12 mouse cellular contexts compared by ENCODE assay signal in the genomic region with DNA sequence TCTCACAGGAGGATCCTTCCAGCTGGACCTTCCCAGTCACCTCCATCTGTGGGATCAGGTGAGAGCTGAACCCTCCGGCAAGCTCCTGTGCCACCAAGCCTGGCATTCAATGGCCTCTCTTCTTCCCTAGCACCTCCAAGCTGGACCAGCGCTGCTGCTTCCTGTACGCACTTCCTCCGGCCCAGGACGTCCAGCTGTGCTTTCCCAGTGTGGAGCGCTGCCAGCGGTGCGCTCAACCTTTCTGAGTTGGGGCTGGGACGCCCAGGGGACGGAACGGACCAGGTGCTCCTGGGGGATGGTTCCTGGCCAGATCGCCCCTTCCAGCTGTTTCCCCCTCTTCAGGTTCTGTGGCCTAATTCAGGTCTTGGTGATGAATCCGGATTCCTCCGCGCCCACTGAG. TPM values are rescaled to one million over a fixed set of nuclear protein-coding genes. Genes with fewer than 3 reads are reported as not detected.
DNase-seq lines count a peak whose midpoint lies in the region; ATAC-seq and TF ChIP-seq lines count a peak whose summit lies in the region.
"Had no signal": no experiment of that assay in that cellular context is flagged by ENCODE, and none has a peak within 500 bp of the region (broad histone marks: within the 10 kb centered on the region; RNA-seq: fewer than 3 reads in every experiment).

No protein-coding gene starts in this region.

- intact Hi-C loops in heart, adult 2 months (cut with DNase I) = no loop called here

- TF ChIP-seq EP300 in heart, adult 2 months (IDR thresholded peaks at IDR 0.05; ENCODE audit: insufficient read depth, low read depth, low read length) = peak; percentile 90; the same call in 1 of the 2 replicates

- WGBS in heart, adult 2 months = 26% methylated on average over 15 of the region's 15 CpGs
- 15% methylated on average over 15 of the region's 15 CpGs for WGBS in heart, embryonic 10.5 days
- WGBS in midbrain, embryonic 15.5 days = 18% methylated on average over 15 of the region's 15 CpGs

- no peaks in the 10 kb centered on the region for H3K9me3 ChIP-seq in heart, embryonic 10.5 days
- H3K9me3 ChIP-seq in midbrain, embryonic 15.5 days = no peaks in the 10 kb centered on the region
- H3K9me3 ChIP-seq: heart, embryonic 15.5 days had no signal

- no peak for TF ChIP-seq CTCF in heart, adult 2 months (IDR thresholded peaks at IDR 0.05)

- H3K9ac ChIP-seq in heart, adult 2 months (ENCODE audit: low read depth, low read length) = no peak overlapping the region; the same call in 1 of the 2 replicates
- H3K9ac ChIP-seq in midbrain, embryonic 15.5 days = no peak overlapping the region
- H3K9ac ChIP-seq: heart, embryonic 15.5 days had no signal

- no peak for ATAC-seq in midbrain, embryonic 15.5 days (replicated peaks)
- ATAC-seq in activated CD4-positive, CD25-positive, alpha-beta regulatory T cell, adult 4 months = no peak

- peak overlapping the region; percentile 38 for H3K4me3 ChIP-seq in heart, adult 2 months
- H3K4me3 ChIP-seq in heart, embryonic 10.5 days = no peak overlapping the region
- H3K4me3 ChIP-seq in midbrain, embryonic 15.5 days = no peak overlapping the region
- H3K4me3 ChIP-seq: heart, embryonic 15.5 days had no signal

- no peak overlapping the region for H3K4me2 ChIP-seq in midbrain, embryonic 15.5 days
- H3K4me2 ChIP-seq: heart, embryonic 15.5 days; midbrain, embryonic 11.5 days had no signal

- H3K27ac ChIP-seq in heart, adult 2 months = peak overlapping the region; percentile 54
- H3K27ac ChIP-seq in heart, embryonic 10.5 days = no peak overlapping the region
- H3K27ac ChIP-seq in midbrain, embryonic 15.5 days = no peak overlapping the region
- H3K27ac ChIP-seq: heart, embryonic 15.5 days had no signal

- peak; percentile 62 to 73 for DNase-seq in heart, adult 2 months
- no peak for DNase-seq in heart, embryonic 10.5 days (ENCODE audit: low spot score)
- peak; percentile 64 for DNase-seq in heart, adult 8-10 months (ENCODE audit: low spot score)
- peak; percentile 77 for DNase-seq in kidney, postnatal 10 days
- DNase-seq in lung, postnatal 14 days = peak; percentile 57
- no peak for DNase-seq in testis, postnatal 14 days (ENCODE audit: low spot score)
- DNase-seq: cerebellum, postnatal 14 days; thymus, postnatal 36 days had no signal

- peaks cover 7% of the 10 kb centered on the region for H3K4me1 ChIP-seq in heart, adult 2 months (ENCODE audit: control insufficient read depth, insufficient read depth, low read length)
- peaks cover 39% of the 10 kb centered on the region for H3K4me1 ChIP-seq in heart, embryonic 10.5 days
- H3K4me1 ChIP-seq in midbrain, embryonic 15.5 days = peaks cover 11% of the 10 kb centered on the region

- H3K36me3 ChIP-seq in heart, adult 2 months (ENCODE audit: control insufficient read depth, insufficient read depth, low read length) = no peaks in the 10 kb centered on the region
- H3K36me3 ChIP-seq in heart, embryonic 10.5 days = no peaks in the 10 kb centered on the region
- H3K36me3 ChIP-seq in midbrain, embryonic 15.5 days (replicated peaks) = no peaks in the 10 kb centered on the region
- H3K36me3 ChIP-seq: heart, embryonic 15.5 days had no signal

- H3K79me2 ChIP-seq in heart, adult 2 months (replicated peaks; ENCODE audit: control insufficient read depth, insufficient read depth, low read length) = no peaks in the 10 kb centered on the region

- H3K27me3 ChIP-seq in heart, adult 2 months (ENCODE audit: control insufficient read depth, insufficient read depth, low read length) = no peaks in the 10 kb centered on the region
- peaks cover 96% of the 10 kb centered on the region for H3K27me3 ChIP-seq in heart, embryonic 10.5 days (ENCODE audit: insufficient read depth, poor library complexity, severe bottlenecking)
- H3K27me3 ChIP-seq in midbrain, embryonic 15.5 days (replicated peaks) = peaks cover 78% of the 10 kb centered on the region

- TF ChIP-seq POLR2A in heart, adult 2 months (IDR thresholded peaks at IDR 0.05; ENCODE audit: insufficient read depth, low read depth, low read length) = peak; percentile 53

RNA-seq across cellular contexts. Expression of a gene that starts 6.5 kb away (rescaled TPM):
- 10 to 100 TPM; 16.3 to 27.3 TPM for total RNA-seq in heart, adult 2 months (2021)
- polyA plus RNA-seq in heart, adult 2 months (2012; rRNA removed) = 12.0 and 15.7 TPM in 2 replicates
- polyA plus RNA-seq in heart, embryonic 10.5 days (2016; fragmentation: Nextera tagmentation; extraction: Ambion mirVana) = 2.5 and 3.4 TPM in 2 replicates
- 10 to 100 TPM; 14.8 to 21.8 (median 16.3) TPM for total RNA-seq in heart, adult 8-10 months (2022)
- polyA plus RNA-seq in midbrain, embryonic 15.5 days (2015; fragmentation: Nextera tagmentation; extraction: Ambion mirVana) = 1.6 and 2.0 TPM in 2 replicates
- under 1 TPM in 1 of 2 experiments, not detected in 1; 0.42 TPM for polyA plus RNA-seq in activated CD4-positive, CD25-positive, alpha-beta regulatory T cell, adult 4 months (2017; shearing (Covaris generic))

RNA-seq across cellular contexts. Expression of a gene that starts 15.8 kb away (rescaled TPM):
- under 1 TPM; 0.29 to 0.61 TPM for total RNA-seq in heart, adult 2 months (2021)
- 0.53 and 0.80 TPM in 2 replicates for polyA plus RNA-seq in heart, adult 2 months (2012; rRNA removed)
- 0.28 and 0.60 TPM in 2 replicates for polyA plus RNA-seq in heart, embryonic 10.5 days (2016; fragmentation: Nextera tagmentation; extraction: Ambion mirVana)
- under 1 TPM; 0.30 to 0.59 (median 0.33) TPM for total RNA-seq in heart, adult 8-10 months (2022)
- polyA plus RNA-seq in midbrain, embryonic 15.5 days (2015; fragmentation: Nextera tagmentation; extraction: Ambion mirVana) = 0.56 and 0.65 TPM in 2 replicates
- 10 to 100 TPM; 29.6 to 45.6 TPM for polyA plus RNA-seq in activated CD4-positive, CD25-positive, alpha-beta regulatory T cell, adult 4 months (2017; shearing (Covaris generic))

RNA-seq across cellular contexts. Expression of a gene that starts 30.5 kb away (rescaled TPM):
- 10 to 100 TPM; 31.9 to 33.9 TPM for total RNA-seq in heart, adult 2 months (2021)
- polyA plus RNA-seq in heart, adult 2 months (2012; rRNA removed) = 48.3 and 72.9 TPM in 2 replicates
- 66.8 and 75.2 TPM in 2 replicates for polyA plus RNA-seq in heart, embryonic 10.5 days (2016; fragmentation: Nextera tagmentation; extraction: Ambion mirVana)
- total RNA-seq in heart, adult 8-10 months (2022) = 10 to 100 TPM; 29.3 to 39.8 (median 34.3) TPM
- 118 and 120 TPM in 2 replicates for polyA plus RNA-seq in midbrain, embryonic 15.5 days (2015; fragmentation: Nextera tagmentation; extraction: Ambion mirVana)
- 10 to 100 TPM; 72.4 to 77.5 TPM for polyA plus RNA-seq in activated CD4-positive, CD25-positive, alpha-beta regulatory T cell, adult 4 months (2017; shearing (Covaris generic))

RNA-seq across cellular contexts. Expression of a gene that starts 34.7 kb away (rescaled TPM):
- total RNA-seq in heart, adult 2 months (2021) = under 1 TPM in 1 of 2 experiments, not detected in 1; 0.11 TPM
- 0.15 and 0.37 TPM in 2 replicates for polyA plus RNA-seq in heart, adult 2 months (2012; rRNA removed)
- polyA plus RNA-seq in heart, embryonic 10.5 days (2016; fragmentation: Nextera tagmentation; extraction: Ambion mirVana) = 0.09 and 0.18 TPM in 2 replicates
- total RNA-seq in heart, adult 8-10 months (2022) = not detected
- 1.3 and 2.0 TPM in 2 replicates for polyA plus RNA-seq in midbrain, embryonic 15.5 days (2015; fragmentation: Nextera tagmentation; extraction: Ambion mirVana)
- not detected for polyA plus RNA-seq in activated CD4-positive, CD25-positive, alpha-beta regulatory T cell, adult 4 months (2017; shearing (Covaris generic))

RNA-seq across cellular contexts. Expression of a gene that starts 35.1 kb away (rescaled TPM):
- total RNA-seq in heart, adult 2 months (2021) = not detected
- polyA plus RNA-seq in heart, adult 2 months (2012; rRNA removed) = 0.53 and 0.66 TPM in 2 replicates
- 0.39 and 1.3 TPM in 2 replicates for polyA plus RNA-seq in heart, embryonic 10.5 days (2016; fragmentation: Nextera tagmentation; extraction: Ambion mirVana)
- not detected for total RNA-seq in heart, adult 8-10 months (2022)
- polyA plus RNA-seq in midbrain, embryonic 15.5 days (2015; fragmentation: Nextera tagmentation; extraction: Ambion mirVana) = 3.0 and 5.0 TPM in 2 replicates
- polyA plus RNA-seq in activated CD4-positive, CD25-positive, alpha-beta regulatory T cell, adult 4 months (2017; shearing (Covaris generic)) = not detected

Comparison
In these comparisons a context has a peak if more than half of its experiments do, and no peak if none do; other contexts are left out.
1. DNase-seq: peak in heart, adult 2 months (2 of 2), heart, adult 8-10 months (single experiment), kidney, postnatal 10 days (single experiment) and lung, postnatal 14 days (single experiment); none in heart, embryonic 10.5 days (single experiment) and testis, postnatal 14 days (single experiment).
2. RNA of a gene that starts 15.8 kb away (polyA plus RNA-seq): 29.6 to 45.6 TPM in activated CD4-positive, CD25-positive, alpha-beta regulatory T cell, adult 4 months; 0.53 to 0.80 TPM in heart, adult 2 months, 0.28 to 0.60 TPM in heart, embryonic 10.5 days and 0.56 to 0.65 TPM in midbrain, embryonic 15.5 days; every median in the first group is over 10 times any median in the second.